Mouse (Mus musculus): Measurements from ENCODE around the gene Ino80e. TPM values are rescaled to one million over a fixed set of nuclear protein-coding genes. Genes with fewer than 3 reads are reported as not detected.

Gene Ino80e
- polyA plus RNA-seq, 1 experiment from 2014 or later: 124 TPM

DNA sequence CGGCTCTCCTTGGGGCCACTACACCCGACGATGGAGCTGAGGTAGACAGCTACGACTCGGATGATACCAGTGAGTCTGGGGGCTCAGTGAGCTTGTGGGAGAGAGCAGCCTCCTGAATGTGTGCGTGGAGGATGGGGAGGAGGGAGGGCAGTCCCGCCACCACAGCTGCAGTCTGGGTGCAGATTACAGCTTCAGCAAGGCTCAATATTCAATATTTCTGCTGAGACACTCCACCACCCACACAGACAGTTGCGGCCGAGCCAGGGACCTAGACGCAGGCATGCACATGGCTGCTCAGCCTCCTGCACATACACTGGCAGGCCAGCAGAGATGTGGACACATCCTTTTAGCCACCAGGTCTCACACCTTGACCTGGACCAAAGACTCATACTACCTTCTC is 13.4 kb downstream of the Ino80e start:
- Histone ChIP-seq H3K4me2 (peak overlapping the region; percentile 93), H3K27ac (ENCODE audit: low read depth, low read length) (no peak overlapping the region), H3K27me3 (replicated peaks; ENCODE audit: control insufficient read depth, insufficient read depth, low read length) (peaks cover 44% of the 10 kb centered on the region), H3K9me3 (ENCODE audit: control insufficient read depth, low read length) (no peaks in the 10 kb centered on the region), H3K9ac (ENCODE audit: low read depth, low read length) (no peak overlapping the region), H3K4me1 (replicated peaks; ENCODE audit: control insufficient read depth, insufficient read depth, low read length) (peaks cover 13% of the 10 kb centered on the region), H3K36me3 (ENCODE audit: control insufficient read depth, insufficient read depth, low read length) (peaks cover 15% of the 10 kb centered on the region; the same call in 1 of the 2 replicates), H3K4me3 (ENCODE audit: low read depth, low read length) (no peak overlapping the region)
- WGBS: 26% methylated on average over 10 of the region's 10 CpGs
- no peak for DNase-seq (ENCODE audit: low spot score)
- no peak for ATAC-seq (replicated peaks; ENCODE audit: low FRiP score)

DNA sequence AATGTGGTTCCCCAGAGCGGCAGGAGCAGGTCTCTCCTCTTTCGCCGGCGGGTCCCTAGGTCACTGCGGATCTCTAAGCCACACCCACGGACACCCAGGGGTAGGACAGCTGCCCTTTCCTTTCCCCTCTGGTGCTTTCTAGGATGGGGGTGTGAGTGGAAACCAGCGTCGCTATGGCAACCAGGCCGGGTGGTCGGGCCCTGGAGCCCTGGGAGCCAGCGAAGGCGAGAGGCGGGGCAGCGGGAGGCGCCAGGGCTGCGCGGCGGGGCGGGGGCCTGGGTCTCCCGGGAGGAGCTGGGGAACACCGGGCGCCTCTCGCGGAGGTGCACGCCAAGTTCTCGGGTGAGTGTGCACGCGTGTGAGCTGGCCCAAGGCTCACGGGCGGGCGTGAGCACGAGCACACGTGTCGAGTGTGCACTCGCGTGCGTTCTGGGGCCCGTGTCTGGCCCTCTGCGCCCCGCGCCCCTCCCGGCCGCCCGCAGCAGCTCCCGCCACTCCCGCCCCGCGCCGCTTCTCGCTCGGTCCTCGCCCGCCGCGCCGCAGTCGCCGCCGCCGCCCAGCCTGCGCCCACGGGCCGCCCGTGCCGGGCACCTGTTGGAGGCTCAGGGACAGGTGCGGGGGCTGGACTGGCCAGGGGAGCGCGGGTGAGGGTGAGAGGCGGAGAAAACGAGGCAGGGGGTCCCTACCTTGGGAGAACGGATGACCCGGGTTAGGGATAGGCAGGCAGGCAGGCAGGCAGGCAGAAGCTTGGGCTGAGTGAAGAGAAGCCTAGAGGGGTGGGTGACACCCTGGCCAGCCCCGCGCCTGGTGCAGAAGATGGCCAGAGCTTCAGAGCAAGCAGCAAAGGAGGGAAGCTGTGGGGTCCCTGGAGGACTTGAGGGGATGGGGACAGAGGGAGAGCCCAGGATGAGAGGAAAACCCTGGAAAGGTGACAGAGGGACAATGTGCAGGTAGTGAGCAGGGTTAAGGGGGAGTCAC is 14.5 kb downstream of the Ino80e start:
- peak overlapping the region; percentile 46; the same call in 1 of the 2 replicates for H3K9ac ChIP-seq (ENCODE audit: low read depth, low read length)
- H3K9me3 ChIP-seq (ENCODE audit: control insufficient read depth, low read length): no peaks in the 10 kb centered on the region
- 2% methylated on average over 73 of the region's 74 CpGs for WGBS
- no peak for ATAC-seq (replicated peaks; ENCODE audit: low FRiP score)
- peaks cover 6% of the 10 kb centered on the region; the same call in 1 of the 2 replicates for H3K36me3 ChIP-seq (ENCODE audit: control insufficient read depth, insufficient read depth, low read length)
- H3K4me1 ChIP-seq (replicated peaks; ENCODE audit: control insufficient read depth, insufficient read depth, low read length): peaks cover 13% of the 10 kb centered on the region
- peak overlapping the region; percentile 93 for H3K4me2 ChIP-seq
- no peak overlapping the region for H3K27ac ChIP-seq (ENCODE audit: low read depth, low read length)
- H3K27me3 ChIP-seq (replicated peaks; ENCODE audit: control insufficient read depth, insufficient read depth, low read length): peaks cover 44% of the 10 kb centered on the region
- DNase-seq (ENCODE audit: low spot score): no peak
- peak overlapping the region; percentile 47 for H3K4me3 ChIP-seq (ENCODE audit: low read depth, low read length)

DNA sequence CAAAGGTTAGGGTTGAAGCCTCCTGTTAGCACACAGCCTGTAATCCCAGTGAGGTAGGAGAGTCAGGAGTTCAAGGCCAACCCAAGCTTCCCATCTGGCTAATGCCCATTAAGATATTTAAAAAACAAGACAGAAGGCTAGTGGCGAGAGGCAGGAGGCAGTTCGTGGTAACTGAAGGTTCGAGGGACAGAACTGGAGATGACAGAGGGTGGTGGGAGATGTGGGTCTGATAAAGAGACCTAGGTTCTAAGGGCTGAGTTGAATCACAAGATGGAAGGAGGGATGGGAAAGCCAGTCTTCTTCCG is 15.1 kb downstream of the Ino80e start, which contains the start of gene Doc2a:
Gene Doc2a (plus strand): TSS at position 301 of the 305 bp plus-strand sequence.
- Histone ChIP-seq H3K4me3 (ENCODE audit: low read depth, low read length) (peak within 1 kb of the TSS; percentile 47), H3K4me2 (peak within 1 kb of the TSS; percentile 93), H3K9ac (ENCODE audit: low read depth, low read length) (peak within 1 kb of the TSS; percentile 46; the same call in 1 of the 2 replicates), H3K9me3 (ENCODE audit: control insufficient read depth, low read length) (no peaks in the 10 kb centered on the region), H3K27ac (ENCODE audit: low read depth, low read length) (no peak within 1 kb of the TSS), H3K27me3 (replicated peaks; ENCODE audit: control insufficient read depth, insufficient read depth, low read length) (peaks cover 44% of the 10 kb centered on the region), H3K4me1 (replicated peaks; ENCODE audit: control insufficient read depth, insufficient read depth, low read length) (peaks cover 13% of the 10 kb centered on the region), H3K36me3 (ENCODE audit: control insufficient read depth, insufficient read depth, low read length) (peaks cover under 1% of the 10 kb centered on the region; the same call in 1 of the 2 replicates)
- DNase-seq (ENCODE audit: low spot score) (no peak), ATAC-seq (replicated peaks; ENCODE audit: low FRiP score) (no peak)
- 25% methylated on average over 4 of the region's 4 CpGs for WGBS

DNA sequence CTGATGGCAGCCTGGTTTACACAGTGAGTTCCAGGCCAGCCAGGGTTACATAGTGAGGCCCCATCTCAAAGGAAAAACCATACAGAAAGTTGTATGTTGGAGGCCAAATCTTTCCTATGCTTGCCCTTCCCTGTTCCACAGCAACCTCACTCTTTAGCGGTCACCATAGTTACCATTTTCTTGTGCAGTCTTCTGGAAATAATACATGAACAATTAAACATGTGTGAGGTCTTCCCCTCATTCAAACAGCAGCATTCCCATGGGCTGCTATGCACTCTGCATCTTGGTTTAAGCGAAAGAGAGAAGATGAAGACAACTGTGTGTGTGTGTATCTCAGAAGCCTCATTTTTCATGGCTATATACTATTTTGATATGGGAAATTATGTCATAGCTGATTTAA is 16.7 kb downstream of the Ino80e start:
- DNase-seq (ENCODE audit: low spot score) (no peak), ATAC-seq (replicated peaks; ENCODE audit: low FRiP score) (no peak)
- 90% methylated on average over 2 of the region's 2 CpGs for WGBS
- Histone ChIP-seq H3K4me3 (ENCODE audit: low read depth, low read length) (no peak overlapping the region), H3K9ac (ENCODE audit: low read depth, low read length) (no peak overlapping the region), H3K9me3 (ENCODE audit: control insufficient read depth, low read length) (no peaks in the 10 kb centered on the region), H3K27ac (ENCODE audit: low read depth, low read length) (no peak overlapping the region), H3K27me3 (replicated peaks; ENCODE audit: control insufficient read depth, insufficient read depth, low read length) (peaks cover 40% of the 10 kb centered on the region), H3K4me2 (no peak overlapping the region), H3K36me3 (ENCODE audit: control insufficient read depth, insufficient read depth, low read length) (no peaks in the 10 kb centered on the region), H3K4me1 (replicated peaks; ENCODE audit: control insufficient read depth, insufficient read depth, low read length) (peaks cover 13% of the 10 kb centered on the region)

DNA sequence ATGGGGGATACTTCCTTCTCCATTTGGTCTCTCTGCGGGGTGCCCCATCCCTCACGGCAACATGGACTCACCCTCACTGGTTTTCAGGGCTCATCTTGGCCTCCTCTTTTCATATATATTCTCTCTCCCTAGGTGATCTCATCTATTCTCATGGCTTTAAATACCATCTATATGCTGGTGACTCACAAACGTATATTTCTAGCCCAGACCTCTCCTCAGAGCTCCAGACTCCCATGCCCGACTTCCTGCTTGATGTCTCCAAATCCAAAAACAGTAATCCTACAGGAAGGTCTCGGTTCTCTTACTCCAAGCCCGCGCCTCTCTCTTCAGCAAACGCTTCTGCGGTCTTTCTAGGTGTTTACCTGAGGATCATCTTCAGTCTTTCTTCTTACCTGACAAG is 18.9 kb downstream of the Ino80e start:
- Histone ChIP-seq H3K27ac (ENCODE audit: low read depth, low read length) (no peak overlapping the region), H3K9ac (ENCODE audit: low read depth, low read length) (no peak overlapping the region), H3K36me3 (ENCODE audit: control insufficient read depth, insufficient read depth, low read length) (no peaks in the 10 kb centered on the region), H3K4me1 (replicated peaks; ENCODE audit: control insufficient read depth, insufficient read depth, low read length) (peaks cover 9% of the 10 kb centered on the region), H3K4me3 (ENCODE audit: low read depth, low read length) (no peak overlapping the region), H3K27me3 (replicated peaks; ENCODE audit: control insufficient read depth, insufficient read depth, low read length) (peaks cover 19% of the 10 kb centered on the region), H3K4me2 (no peak overlapping the region), H3K9me3 (ENCODE audit: control insufficient read depth, low read length) (no peaks in the 10 kb centered on the region)
- WGBS: 71% methylated on average over 9 of the region's 9 CpGs
- ATAC-seq (replicated peaks; ENCODE audit: low FRiP score) (no peak), DNase-seq (ENCODE audit: low spot score) (no peak)

DNA sequence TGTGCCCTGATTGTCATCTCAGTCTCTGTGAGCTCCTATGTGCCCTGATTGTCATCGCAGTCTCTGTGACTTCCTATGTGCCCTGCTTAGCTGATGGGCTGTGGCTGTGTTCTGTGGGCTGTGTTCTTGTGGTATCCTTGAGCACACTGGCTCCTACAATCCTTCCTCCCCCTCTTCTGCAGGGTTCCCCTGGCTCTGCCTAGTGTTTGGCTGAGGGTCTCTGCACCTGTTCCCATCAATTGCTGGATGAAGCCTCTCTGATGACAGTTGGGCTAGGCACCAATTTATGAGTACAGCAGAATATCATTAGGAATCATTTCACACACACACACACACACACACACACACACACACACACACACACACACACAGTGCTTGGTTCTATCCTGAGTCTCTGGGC is 28.9 kb downstream of the Ino80e start:
- no peaks in the 10 kb centered on the region; the same call in 1 of the 2 replicates for H3K4me1 ChIP-seq (replicated peaks; ENCODE audit: control insufficient read depth, insufficient read depth, low read length)
- H3K9me3 ChIP-seq (ENCODE audit: control insufficient read depth, low read length): no peaks in the 10 kb centered on the region

DNA sequence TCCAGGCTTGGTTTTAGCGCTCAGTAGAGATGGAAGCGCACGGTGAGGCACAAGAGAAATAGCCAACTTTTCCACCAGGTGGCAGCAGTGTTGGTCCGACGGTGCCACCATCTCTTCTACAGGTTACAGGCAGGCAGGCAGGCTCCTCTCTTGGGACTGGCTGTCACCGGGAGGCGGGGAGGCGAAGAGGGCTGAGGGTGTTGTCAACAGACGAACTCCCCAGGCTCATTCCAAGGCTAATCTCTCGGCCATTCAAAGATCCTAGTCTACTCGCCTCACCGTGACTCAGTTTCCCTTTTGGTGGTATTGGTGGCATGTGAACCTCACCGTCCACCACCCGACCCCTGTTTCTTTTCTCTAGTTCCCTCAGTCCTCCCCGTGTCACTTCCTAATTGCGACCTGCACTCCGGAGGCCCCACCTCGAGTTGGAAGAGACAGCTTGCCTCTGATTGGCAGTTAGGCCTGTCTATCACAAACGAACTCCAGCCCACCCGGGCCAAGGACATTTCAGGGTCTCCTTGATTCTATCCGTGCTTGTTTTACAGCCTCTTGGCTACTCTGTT is 30.1 kb downstream of the Ino80e start:
- H3K4me3 ChIP-seq (ENCODE audit: low read depth, low read length): peak overlapping the region; percentile 45
- no peaks in the 10 kb centered on the region for H3K9me3 ChIP-seq (ENCODE audit: control insufficient read depth, low read length)
- ATAC-seq (replicated peaks; ENCODE audit: low FRiP score) (peak; percentile 81), DNase-seq (ENCODE audit: low spot score) (peak; percentile 75)
- peak overlapping the region; percentile 35; the same call in 1 of the 2 replicates for H3K9ac ChIP-seq (ENCODE audit: low read depth, low read length)
- peak overlapping the region; percentile 67 for H3K4me2 ChIP-seq
- no peak overlapping the region for H3K27ac ChIP-seq (ENCODE audit: low read depth, low read length)
- peaks cover 12% of the 10 kb centered on the region for H3K27me3 ChIP-seq (replicated peaks; ENCODE audit: control insufficient read depth, insufficient read depth, low read length)
- no peaks in the 10 kb centered on the region for H3K36me3 ChIP-seq (ENCODE audit: control insufficient read depth, insufficient read depth, low read length)
- H3K4me1 ChIP-seq (replicated peaks; ENCODE audit: control insufficient read depth, insufficient read depth, low read length): no peaks in the 10 kb centered on the region; the same call in 1 of the 2 replicates
- 2% methylated on average over 21 of the region's 21 CpGs for WGBS

More for the DNA sequence above, 28.9 kb downstream of the Ino80e start:
- Histone ChIP-seq H3K27ac (ENCODE audit: low read depth, low read length) (no peak overlapping the region), H3K36me3 (ENCODE audit: control insufficient read depth, insufficient read depth, low read length) (no peaks in the 10 kb centered on the region), H3K27me3 (replicated peaks; ENCODE audit: control insufficient read depth, insufficient read depth, low read length) (peaks cover 12% of the 10 kb centered on the region), H3K9ac (ENCODE audit: low read depth, low read length) (no peak overlapping the region), H3K4me3 (ENCODE audit: low read depth, low read length) (no peak overlapping the region), H3K4me2 (no peak overlapping the region)
- ATAC-seq (replicated peaks; ENCODE audit: low FRiP score) (no peak), DNase-seq (ENCODE audit: low spot score) (no peak)
- WGBS: 100% methylated on average over 1 of the region's 1 CpGs

DNA sequence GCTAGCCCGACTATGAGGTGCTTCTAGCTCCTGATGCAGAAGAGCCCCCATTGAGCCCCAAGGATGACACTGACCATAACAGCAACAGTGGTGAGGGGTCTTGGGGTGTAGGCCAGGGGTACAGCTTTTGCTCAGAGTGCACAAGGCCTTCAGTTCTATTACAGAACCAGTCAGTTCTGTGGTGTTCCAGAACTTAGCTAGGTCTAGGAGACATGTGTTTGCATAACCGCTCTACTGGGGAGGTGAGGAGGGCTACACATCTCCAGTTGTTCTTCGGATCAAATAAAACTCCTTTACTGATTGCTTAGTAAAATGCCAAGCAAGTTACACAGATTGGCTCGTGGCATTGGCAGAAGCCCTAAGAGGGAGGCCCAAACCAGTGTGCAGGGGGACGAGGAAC is 30.6 kb downstream of the Ino80e start, which contains the start of gene 4930451I11Rik:
Gene 4930451I11Rik (minus strand): TSS at position 101 of the 400 bp plus-strand sequence.
- Histone ChIP-seq H3K4me2 (peak within 1 kb of the TSS; percentile 67), H3K27me3 (replicated peaks; ENCODE audit: control insufficient read depth, insufficient read depth, low read length) (peaks cover 12% of the 10 kb centered on the region), H3K9ac (ENCODE audit: low read depth, low read length) (peak within 1 kb of the TSS; percentile 35; the same call in 1 of the 2 replicates), H3K27ac (ENCODE audit: low read depth, low read length) (no peak within 1 kb of the TSS), H3K4me3 (ENCODE audit: low read depth, low read length) (peak within 1 kb of the TSS; percentile 45), H3K9me3 (ENCODE audit: control insufficient read depth, low read length) (no peaks in the 10 kb centered on the region), H3K4me1 (replicated peaks; ENCODE audit: control insufficient read depth, insufficient read depth, low read length) (no peaks in the 10 kb centered on the region; the same call in 1 of the 2 replicates), H3K36me3 (ENCODE audit: control insufficient read depth, insufficient read depth, low read length) (no peaks in the 10 kb centered on the region)
- no peak for DNase-seq (ENCODE audit: low spot score)
- 54% methylated on average over 5 of the region's 5 CpGs for WGBS
- no peak for ATAC-seq (replicated peaks; ENCODE audit: low FRiP score)
